Mouse (Mus musculus): ENCODE data around the gene Apbb1. TPM values are rescaled to one million over a fixed set of nuclear protein-coding genes. Genes with fewer than 3 reads are reported as not detected.

The Apbb1 gene
- total and polyA plus RNA-seq, 2 experiments from 2014 or later = 306 to 570 TPM

DNA sequence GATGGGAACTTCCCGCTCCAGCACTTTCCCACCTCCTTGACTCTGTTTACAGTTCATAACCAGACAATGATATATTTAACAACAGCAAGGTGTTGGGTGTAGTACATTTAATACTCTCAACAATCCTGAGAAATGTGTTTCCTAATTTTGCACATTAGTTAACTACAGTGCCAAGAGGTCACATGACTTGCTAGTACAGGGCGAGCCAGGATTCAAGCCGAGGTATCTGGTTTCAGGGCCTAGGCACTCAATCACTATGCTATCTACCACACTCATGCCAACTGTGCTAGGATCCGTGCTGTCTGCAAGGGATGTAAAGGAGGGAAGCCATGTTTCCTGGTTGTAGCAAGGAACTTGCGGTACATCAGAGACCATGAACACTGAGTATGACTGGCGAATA, 35.1 kb upstream of the Apbb1 start:
- no peak for DNase-seq (ENCODE audit: low spot score)

DNA sequence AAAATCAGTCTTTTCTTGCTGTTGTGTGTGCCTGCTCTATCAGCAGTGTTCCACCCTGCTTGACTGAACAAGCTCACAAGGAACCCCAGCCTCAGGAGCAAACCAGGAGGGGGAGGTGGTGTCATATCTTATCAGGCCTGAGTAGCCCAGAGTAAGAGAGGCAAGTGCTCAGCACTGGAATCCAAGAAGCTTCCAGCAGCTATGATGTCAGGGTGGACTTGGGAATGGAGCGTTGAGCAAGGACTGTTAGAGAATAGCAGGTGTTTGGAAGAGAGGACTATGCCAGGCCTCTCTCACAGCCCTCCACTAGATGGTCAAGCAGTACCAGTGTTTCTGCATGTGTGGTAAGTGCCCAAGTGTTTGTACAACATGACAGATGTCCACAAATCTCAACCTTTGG, 34.3 kb upstream of the Apbb1 start:
- 81% methylated on average over 1 of the region's 1 CpGs for WGBS
- ATAC-seq = no peak

More for the DNA sequence above, 35.1 kb upstream of the Apbb1 start:
- H3K4me2 ChIP-seq (ENCODE audit: low read depth, low read length) = no peak overlapping the region
- H3K4me1 ChIP-seq (ENCODE audit: insufficient read depth, low read length) = no peaks in the 10 kb centered on the region
- no peak overlapping the region for H3K4me3 ChIP-seq (ENCODE audit: low read length)
- no peak for TF ChIP-seq CTCF (IDR thresholded peaks at IDR 0.05; ENCODE audit: low read depth)
- H3K27me3 ChIP-seq (ENCODE audit: insufficient read depth, low read length) = no peaks in the 10 kb centered on the region
- H3K9me3 ChIP-seq (ENCODE audit: low read length) = no peaks in the 10 kb centered on the region
- no peak overlapping the region for H3K9ac ChIP-seq (replicated peaks; ENCODE audit: low read length)
- 86% methylated on average over 6 of the region's 6 CpGs for WGBS
- no peak for ATAC-seq
- H3K27ac ChIP-seq = no peak overlapping the region
- peaks cover 98% of the 10 kb centered on the region for H3K36me3 ChIP-seq (ENCODE audit: insufficient read depth, low read length)

DNA sequence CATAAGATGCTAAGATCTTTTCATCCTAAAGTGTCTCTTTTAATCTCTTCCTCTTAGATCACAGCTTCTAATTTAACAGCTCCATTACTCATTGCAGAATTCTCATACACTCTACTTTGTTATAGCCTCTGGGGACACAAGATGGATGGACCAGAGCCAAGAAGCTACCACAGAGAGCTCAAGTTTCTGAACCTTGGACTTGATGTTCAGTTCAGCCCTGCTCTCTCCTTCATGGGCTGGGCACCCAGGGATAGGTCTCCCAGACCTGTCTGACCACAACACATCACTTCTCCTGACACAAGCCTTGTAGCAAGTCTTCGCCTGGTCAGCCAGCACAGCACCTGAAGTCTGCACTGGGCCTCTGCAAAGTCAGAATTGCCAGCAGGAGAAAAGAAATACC, 32.9 kb upstream of the Apbb1 start:
- DNase-seq (ENCODE audit: low spot score) (no peak), ATAC-seq (no peak)
- no peak overlapping the region for H3K4me3 ChIP-seq (ENCODE audit: low read length)
- H3K27ac ChIP-seq = no peak overlapping the region
- H3K4me2 ChIP-seq (ENCODE audit: low read depth, low read length) = no peak overlapping the region
- H3K27me3 ChIP-seq (ENCODE audit: insufficient read depth, low read length) = no peaks in the 10 kb centered on the region
- H3K9me3 ChIP-seq (ENCODE audit: low read length) = no peaks in the 10 kb centered on the region
- TF ChIP-seq CTCF (IDR thresholded peaks at IDR 0.05; ENCODE audit: low read depth) = no peak
- no peak overlapping the region for H3K9ac ChIP-seq (replicated peaks; ENCODE audit: low read length)
- no peaks in the 10 kb centered on the region for H3K4me1 ChIP-seq (ENCODE audit: insufficient read depth, low read length)
- H3K36me3 ChIP-seq (ENCODE audit: insufficient read depth, low read length) = peaks cover 94% of the 10 kb centered on the region
- WGBS = 100% methylated on average over 1 of the region's 1 CpGs

More for the DNA sequence above, 34.3 kb upstream of the Apbb1 start:
- H3K4me1 ChIP-seq (ENCODE audit: insufficient read depth, low read length) = no peaks in the 10 kb centered on the region
- no peak overlapping the region for H3K4me3 ChIP-seq (ENCODE audit: low read length)
- H3K27ac ChIP-seq = no peak overlapping the region
- no peaks in the 10 kb centered on the region for H3K27me3 ChIP-seq (ENCODE audit: insufficient read depth, low read length)
- no peaks in the 10 kb centered on the region for H3K9me3 ChIP-seq (ENCODE audit: low read length)
- no peak for TF ChIP-seq CTCF (IDR thresholded peaks at IDR 0.05; ENCODE audit: low read depth)
- H3K36me3 ChIP-seq (ENCODE audit: insufficient read depth, low read length) = peaks cover 99% of the 10 kb centered on the region
- H3K4me2 ChIP-seq (ENCODE audit: low read depth, low read length) = no peak overlapping the region
- H3K9ac ChIP-seq (replicated peaks; ENCODE audit: low read length) = no peak overlapping the region
- DNase-seq (ENCODE audit: low spot score) = no peak

DNA sequence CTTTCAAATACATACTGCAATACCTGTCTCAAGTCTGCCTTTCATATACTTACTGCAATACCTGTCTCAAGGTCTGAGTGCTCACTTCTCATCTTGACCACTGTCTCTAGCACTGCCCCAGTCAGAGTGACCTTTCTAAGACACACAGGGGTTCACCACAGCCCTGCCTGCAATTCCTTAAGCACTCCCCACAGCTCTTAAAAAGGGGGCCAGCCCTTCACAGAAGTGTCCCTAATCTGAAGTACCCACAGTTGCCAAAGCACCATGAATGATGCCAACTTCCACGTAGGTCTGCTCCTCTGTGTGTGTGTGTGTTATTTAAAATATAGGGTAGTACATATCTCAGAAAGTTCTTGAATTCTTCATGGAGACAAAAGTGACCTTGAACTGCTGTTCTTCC, 30.3 kb upstream of the Apbb1 start:
- Histone ChIP-seq H3K27ac (no peak overlapping the region), H3K4me1 (ENCODE audit: insufficient read depth, low read length) (no peaks in the 10 kb centered on the region), H3K9me3 (ENCODE audit: low read length) (no peaks in the 10 kb centered on the region), H3K27me3 (ENCODE audit: insufficient read depth, low read length) (no peaks in the 10 kb centered on the region), H3K9ac (replicated peaks; ENCODE audit: low read length) (no peak overlapping the region), H3K4me3 (ENCODE audit: low read length) (no peak overlapping the region), H3K36me3 (ENCODE audit: insufficient read depth, low read length) (peaks cover 68% of the 10 kb centered on the region), H3K4me2 (ENCODE audit: low read depth, low read length) (no peak overlapping the region)
- ATAC-seq (no peak), DNase-seq (ENCODE audit: low spot score) (no peak)
- WGBS = 97% methylated on average over 1 of the region's 1 CpGs
- no peak for TF ChIP-seq CTCF (IDR thresholded peaks at IDR 0.05; ENCODE audit: low read depth)

DNA sequence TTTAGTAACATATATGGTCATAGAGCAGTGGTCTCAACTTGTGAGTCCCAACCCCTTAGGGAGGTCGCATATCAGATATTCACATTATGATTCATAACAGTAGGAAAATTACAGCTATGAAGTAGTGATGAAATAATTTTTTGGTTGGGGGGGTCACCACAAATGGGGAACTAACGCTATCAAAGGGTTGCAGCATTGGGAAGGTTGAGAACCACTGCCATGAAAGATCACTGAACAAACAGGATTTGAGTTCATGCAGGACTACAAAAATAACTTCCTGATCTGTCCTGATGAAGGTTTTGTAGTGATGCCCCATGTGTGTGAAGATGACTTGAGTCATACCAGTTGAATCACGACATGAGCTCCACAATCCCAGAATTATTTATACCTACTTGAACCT, 27.0 kb upstream of the Apbb1 start:
- no peaks in the 10 kb centered on the region for H3K9me3 ChIP-seq (ENCODE audit: low read length)
- no peak overlapping the region for H3K27ac ChIP-seq
- whole genome bisulfite sequencing = 89% methylated on average over 3 of the region's 3 CpGs
- DNase-seq (ENCODE audit: low spot score) (no peak), ATAC-seq (no peak)
- H3K4me3 ChIP-seq (ENCODE audit: low read length) = no peak overlapping the region
- H3K4me2 ChIP-seq (ENCODE audit: low read depth, low read length) = no peak overlapping the region
- H3K9ac ChIP-seq (replicated peaks; ENCODE audit: low read length) = no peak overlapping the region
- no peaks in the 10 kb centered on the region for H3K27me3 ChIP-seq (ENCODE audit: insufficient read depth, low read length)
- TF ChIP-seq CTCF (IDR thresholded peaks at IDR 0.05; ENCODE audit: low read depth) = no peak
- H3K36me3 ChIP-seq (ENCODE audit: insufficient read depth, low read length) = peaks cover 36% of the 10 kb centered on the region
- H3K4me1 ChIP-seq (ENCODE audit: insufficient read depth, low read length) = no peaks in the 10 kb centered on the region

DNA sequence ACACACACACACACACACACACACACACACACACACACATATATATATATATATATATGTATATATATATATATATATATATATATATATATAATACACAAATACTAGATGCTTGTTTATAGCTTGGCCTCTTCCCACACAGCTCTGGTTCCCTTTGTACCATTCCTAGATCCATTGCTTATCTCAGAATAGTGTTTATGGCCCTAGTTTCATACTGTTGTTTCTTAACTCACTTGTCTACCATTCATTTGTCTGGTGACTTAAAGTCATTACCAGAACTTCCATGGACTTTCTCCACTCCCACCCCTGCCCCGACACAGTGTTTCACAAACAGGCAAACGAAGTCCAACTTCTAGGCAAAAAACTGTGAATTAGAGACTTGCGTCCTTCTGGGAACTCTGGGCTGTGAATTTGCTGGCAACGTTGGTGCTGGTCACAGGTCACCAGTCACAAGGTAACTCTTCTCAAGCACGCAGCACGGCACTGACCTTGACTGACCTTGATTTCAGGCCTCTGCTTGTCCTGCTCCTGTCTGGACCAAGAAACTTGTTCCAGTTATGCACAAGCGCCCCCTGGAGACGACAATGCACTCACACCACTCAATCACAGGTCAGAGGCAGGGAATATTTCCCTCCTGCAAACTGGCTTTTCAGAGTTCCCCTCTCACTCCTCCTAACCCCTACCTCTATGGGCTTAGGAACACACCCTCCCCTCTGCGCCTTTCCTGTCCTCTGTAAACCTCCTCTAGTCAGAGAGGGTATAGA, 21.6 kb upstream of the Apbb1 start:
- TF ChIP-seq CTCF (IDR thresholded peaks at IDR 0.05; ENCODE audit: low read depth) = peak; percentile 79
- Histone ChIP-seq H3K27me3 (ENCODE audit: insufficient read depth, low read length) (no peaks in the 10 kb centered on the region), H3K9me3 (ENCODE audit: low read length) (no peaks in the 10 kb centered on the region), H3K36me3 (ENCODE audit: insufficient read depth, low read length) (no peaks in the 10 kb centered on the region), H3K4me1 (ENCODE audit: insufficient read depth, low read length) (no peaks in the 10 kb centered on the region), H3K9ac (replicated peaks; ENCODE audit: low read length) (no peak overlapping the region), H3K4me3 (ENCODE audit: low read length) (no peak overlapping the region), H3K27ac (no peak overlapping the region), H3K4me2 (ENCODE audit: low read depth, low read length) (no peak overlapping the region)
- WGBS = 35% methylated on average over 9 of the region's 9 CpGs
- DNase-seq (ENCODE audit: low spot score) (peak; percentile 69), ATAC-seq (peak; percentile 67)

DNA sequence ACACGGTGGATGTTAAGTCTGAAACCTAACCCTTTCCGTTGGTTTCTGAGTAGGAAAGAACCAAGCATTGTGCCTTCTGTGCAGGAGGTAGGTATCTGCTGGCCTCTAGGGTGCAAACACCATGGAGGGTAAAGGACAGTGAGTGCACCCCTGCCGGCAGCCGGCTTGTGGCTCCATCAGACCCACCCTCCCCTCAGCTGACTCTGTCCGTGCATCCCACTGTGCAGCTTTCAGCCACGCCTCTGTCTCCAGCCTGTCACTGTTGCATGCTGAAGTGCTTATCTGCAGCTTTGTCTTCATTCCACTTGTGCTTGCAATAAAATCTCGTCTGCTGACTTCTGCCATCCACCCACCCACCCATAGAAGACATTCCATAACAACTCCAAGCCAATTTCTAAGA, 8.6 kb upstream of the Apbb1 start:
- TF ChIP-seq CTCF (IDR thresholded peaks at IDR 0.05; ENCODE audit: low read depth) = no peak
- ATAC-seq (no peak), DNase-seq (ENCODE audit: low spot score) (no peak)
- no peaks in the 10 kb centered on the region for H3K9me3 ChIP-seq (ENCODE audit: low read length)
- no peak overlapping the region for H3K9ac ChIP-seq (replicated peaks; ENCODE audit: low read length)
- no peaks in the 10 kb centered on the region for H3K36me3 ChIP-seq (ENCODE audit: insufficient read depth, low read length)
- H3K27me3 ChIP-seq (ENCODE audit: insufficient read depth, low read length) = no peaks in the 10 kb centered on the region
- no peak overlapping the region for H3K27ac ChIP-seq
- H3K4me3 ChIP-seq (ENCODE audit: low read length) = no peak overlapping the region
- H3K4me2 ChIP-seq (ENCODE audit: low read depth, low read length) = no peak overlapping the region
- WGBS = 26% methylated on average over 7 of the region's 7 CpGs
- no peaks in the 10 kb centered on the region for H3K4me1 ChIP-seq (ENCODE audit: insufficient read depth, low read length)

Measured in hindbrain, postnatal 0 days (tissue).